Mouse (Mus musculus): Measurements from ENCODE around the gene P2rx1. TPM values are rescaled to one million over a fixed set of nuclear protein-coding genes. Genes with fewer than 3 reads are reported as not detected.

The P2rx1 gene
- polyA plus RNA-seq (2012) = 5.8 and 14.4 TPM in 2 replicates

- TF ChIP-seq GATA1 (IDR thresholded peaks at IDR 0.05; ENCODE audit: low read length) = no peak
These were observed at the start of gene P2rx1 for GRCm38 (mm10) chr11:72998771-72999170. P2rx1 (plus strand) TSS chr11:72999103.

DNA sequence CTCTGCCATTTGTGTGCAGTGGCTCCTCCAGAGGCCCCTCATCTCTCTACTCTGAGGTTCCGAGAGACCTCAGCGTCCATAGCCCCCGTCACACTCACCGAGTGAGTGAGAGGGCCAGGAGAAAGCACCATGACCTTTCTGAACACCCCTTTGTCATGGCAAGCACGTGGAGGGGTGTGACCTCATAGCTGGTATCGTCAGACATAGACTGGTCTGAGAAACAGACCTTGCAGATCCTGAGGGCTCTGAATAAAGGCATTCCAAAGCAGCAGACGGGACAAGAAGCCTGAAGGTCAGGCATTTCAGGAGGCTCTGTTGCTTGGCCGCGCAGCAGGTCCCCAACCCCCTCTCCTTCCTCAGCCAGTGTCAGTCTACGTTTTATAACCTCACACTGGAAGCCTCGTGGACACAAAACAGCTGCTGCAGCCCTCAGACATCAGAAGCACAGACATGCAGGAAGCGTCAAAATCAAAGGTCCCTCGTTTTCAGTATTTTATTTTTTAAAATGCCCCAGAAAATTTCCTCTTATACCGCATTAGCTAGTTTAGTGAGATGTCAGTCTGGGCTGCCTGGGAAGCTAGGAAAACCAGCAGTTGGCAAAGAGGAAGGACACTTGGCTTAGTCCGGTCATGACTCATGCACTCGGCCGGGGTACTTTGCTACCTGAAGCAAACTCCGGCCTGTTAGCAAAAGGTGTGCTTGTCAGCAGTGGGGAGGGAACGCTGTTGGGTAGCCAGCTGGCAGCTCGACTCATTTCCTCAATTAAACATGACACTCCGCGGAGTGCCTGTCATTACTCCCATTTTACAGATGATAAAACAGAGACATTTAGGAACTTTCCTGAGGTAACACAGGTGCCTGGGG lies 47.5 kb upstream of the P2rx1 start:
- no peak for TF ChIP-seq GATA1 (IDR thresholded peaks at IDR 0.05; ENCODE audit: low read length)

GRCm38 (mm10) chr11:72952226-72952625 lies 46.7 kb upstream of the P2rx1 start:
- no peak for TF ChIP-seq GATA1 (IDR thresholded peaks at IDR 0.05; ENCODE audit: low read length)

GRCm38 (mm10) chr11:72952697-72953096 lies 46.2 kb upstream of the P2rx1 start:
- no peak for TF ChIP-seq GATA1 (IDR thresholded peaks at IDR 0.05; ENCODE audit: low read length)

GRCm38 (mm10) chr11:72953116-72953439 lies 45.8 kb upstream of the P2rx1 start:
- TF ChIP-seq GATA1 (IDR thresholded peaks at IDR 0.05; ENCODE audit: low read length) = no peak

DNA sequence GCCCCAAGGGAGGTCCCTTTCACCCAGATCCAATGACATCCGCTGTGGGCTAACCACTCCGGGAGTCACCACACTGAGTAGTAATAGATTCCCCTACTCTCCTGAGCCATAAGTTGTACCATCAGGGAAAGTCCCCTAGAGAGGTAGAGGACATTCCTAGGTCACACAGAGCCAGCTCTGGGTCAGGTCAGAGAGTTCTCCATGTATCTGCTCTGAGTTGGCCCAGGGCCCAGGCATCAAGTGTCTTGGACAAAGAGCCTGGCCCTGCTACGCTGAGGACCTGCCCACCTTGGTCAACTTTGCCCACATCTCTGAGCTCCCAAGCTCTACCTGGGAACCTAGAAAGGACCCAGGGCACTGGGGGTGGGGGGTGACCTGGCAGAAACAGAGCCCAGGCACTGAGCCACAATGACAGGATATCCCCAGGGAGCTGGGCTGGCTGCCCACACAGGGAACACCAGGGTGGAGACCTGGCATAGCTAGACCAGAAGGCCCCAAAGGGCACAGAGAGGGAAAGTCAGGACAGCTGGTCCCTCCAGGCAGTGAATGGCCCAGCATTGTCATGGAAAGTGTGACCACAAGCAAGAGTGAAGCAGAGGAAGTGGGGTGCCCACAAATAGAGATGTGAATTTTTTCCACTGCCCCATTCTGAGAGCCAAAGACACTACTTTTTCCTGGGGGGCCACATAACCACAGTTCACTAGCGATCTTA lies 45.3 kb upstream of the P2rx1 start:
- no peak for TF ChIP-seq GATA1 (IDR thresholded peaks at IDR 0.05; ENCODE audit: low read length)

- TF ChIP-seq GATA1 (IDR thresholded peaks at IDR 0.05; ENCODE audit: low read length) = no peak
These were observed 44.7 kb upstream of the P2rx1 start for GRCm38 (mm10) chr11:72954216-72954615.

GRCm38 (mm10) chr11:72955339-72955974 lies 43.4 kb upstream of the P2rx1 start:
- TF ChIP-seq GATA1 (IDR thresholded peaks at IDR 0.05; ENCODE audit: low read length) = no peak

GRCm38 (mm10) chr11:72957318-72957717 lies 41.6 kb upstream of the P2rx1 start:
- TF ChIP-seq GATA1 (IDR thresholded peaks at IDR 0.05; ENCODE audit: low read length) = no peak

DNA sequence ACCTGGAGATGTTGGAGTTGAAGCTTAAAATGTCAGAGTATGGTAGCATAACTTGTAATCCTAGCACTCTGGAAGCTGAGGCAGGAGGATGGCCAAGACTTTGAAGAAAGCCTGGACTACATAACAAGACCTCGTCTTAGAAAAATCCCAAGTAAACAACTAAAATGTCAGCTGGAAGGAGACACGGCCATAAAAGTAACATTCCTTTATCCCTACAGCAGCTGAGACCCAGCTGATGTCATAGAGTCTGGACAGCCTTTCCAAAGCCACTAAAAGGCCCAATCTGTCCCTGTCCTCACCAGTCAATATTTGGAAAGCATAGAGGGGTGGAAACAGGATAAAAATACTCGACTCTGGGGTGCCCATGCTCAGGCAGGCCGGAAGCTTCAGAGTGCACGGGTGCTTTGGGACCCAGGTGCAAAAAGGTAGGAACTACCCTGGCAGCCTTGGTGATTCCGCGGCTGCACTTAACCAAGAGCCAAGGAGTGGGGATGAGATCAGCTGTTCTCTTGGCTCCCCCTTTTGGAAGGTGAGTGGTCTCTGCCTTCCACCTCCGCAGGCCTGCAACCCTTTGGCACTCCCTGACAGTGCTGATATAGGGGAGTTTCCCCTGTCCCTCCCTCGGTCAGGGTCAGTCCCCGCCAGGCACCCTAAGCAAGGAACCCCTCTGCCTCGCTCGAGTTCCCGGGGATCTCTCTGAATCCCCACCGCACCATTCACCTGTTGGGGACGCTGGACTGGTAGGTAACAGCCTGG lies 38.8 kb upstream of the P2rx1 start:
- no peak for TF ChIP-seq GATA1 (IDR thresholded peaks at IDR 0.05; ENCODE audit: low read length)

- no peak for TF ChIP-seq GATA1 (IDR thresholded peaks at IDR 0.05; ENCODE audit: low read length)
These were observed 38.2 kb upstream of the P2rx1 start for GRCm38 (mm10) chr11:72960723-72961071.

DNA sequence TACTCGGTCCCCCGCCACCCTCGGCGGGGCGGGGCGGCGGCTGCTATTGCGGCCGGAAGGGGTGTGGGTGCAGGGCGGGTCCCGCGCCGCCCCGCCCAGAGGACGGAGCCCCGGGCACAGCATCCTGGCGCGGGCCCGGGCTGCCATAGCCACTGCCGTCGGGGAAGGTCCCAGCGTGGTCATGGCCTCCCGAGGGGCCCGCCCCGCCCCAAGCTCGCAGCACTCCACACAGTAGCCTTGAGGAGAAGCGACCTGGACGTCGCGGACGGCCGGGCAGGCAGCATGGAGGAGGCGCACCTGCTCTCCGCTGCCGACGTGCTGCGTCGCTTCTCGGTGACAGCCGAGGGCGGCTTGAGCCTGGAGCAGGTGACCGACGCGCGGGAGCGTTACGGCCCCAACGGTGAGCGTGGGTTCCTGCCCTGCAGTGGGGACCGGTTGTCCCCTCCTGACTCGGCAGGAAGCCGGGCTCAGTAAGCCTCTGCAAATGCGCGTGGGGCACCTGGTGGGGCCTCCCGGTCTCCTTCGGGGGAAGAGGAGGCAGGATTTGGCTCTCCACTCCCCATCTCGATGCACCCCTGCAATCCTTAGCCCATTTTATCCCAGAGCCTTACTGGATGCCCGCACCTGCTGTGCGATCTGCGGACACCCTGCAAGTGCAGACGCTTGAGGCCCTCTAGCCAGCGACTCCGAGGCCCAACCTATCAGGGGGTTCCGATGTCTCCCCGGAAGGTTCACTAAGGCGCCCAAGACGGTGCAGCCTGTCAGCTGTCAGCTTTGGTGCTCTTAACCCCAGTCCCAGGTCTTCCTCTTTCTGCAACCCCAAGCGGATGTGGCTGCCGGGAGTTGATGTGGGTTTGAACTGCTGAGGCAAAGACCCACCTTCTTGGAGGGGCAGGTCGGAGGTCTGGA lies 37.6 kb upstream of the P2rx1 start, which contains the start of gene Atp2a3:
Gene Atp2a3 (plus strand): TSS at position 98 of the 909 bp plus-strand sequence.
- no peak for TF ChIP-seq GATA1 (IDR thresholded peaks at IDR 0.05; ENCODE audit: low read length)

DNA sequence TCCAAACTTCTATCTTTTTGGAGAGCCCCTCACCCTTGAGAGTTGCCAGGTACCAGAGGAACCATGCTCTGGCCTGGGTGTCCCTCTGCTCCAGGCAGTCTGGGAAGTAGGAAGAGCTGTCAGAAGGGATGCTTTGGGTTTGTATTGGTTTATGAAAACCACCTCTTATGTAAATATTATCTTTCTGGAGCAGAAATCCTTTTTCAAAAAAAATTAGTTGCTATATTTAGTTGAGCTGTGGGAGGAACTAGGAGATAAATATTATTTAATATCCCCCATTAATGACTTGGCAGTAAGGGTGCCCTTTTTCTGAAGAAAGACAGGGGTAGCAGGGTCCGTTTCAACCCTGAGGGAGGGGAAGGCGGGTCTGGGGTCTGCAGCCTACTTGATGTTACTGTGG lies 36.5 kb upstream of the P2rx1 start:
- TF ChIP-seq GATA1 (IDR thresholded peaks at IDR 0.05; ENCODE audit: low read length) = no peak

- no peak for TF ChIP-seq GATA1 (IDR thresholded peaks at IDR 0.05; ENCODE audit: low read length)
These were observed 35.7 kb upstream of the P2rx1 start for GRCm38 (mm10) chr11:72963058-72963788.

All from G1E-ER4 (cell line).